Mouse (Mus musculus): ENCODE measurements around the gene Ski.

DNA sequence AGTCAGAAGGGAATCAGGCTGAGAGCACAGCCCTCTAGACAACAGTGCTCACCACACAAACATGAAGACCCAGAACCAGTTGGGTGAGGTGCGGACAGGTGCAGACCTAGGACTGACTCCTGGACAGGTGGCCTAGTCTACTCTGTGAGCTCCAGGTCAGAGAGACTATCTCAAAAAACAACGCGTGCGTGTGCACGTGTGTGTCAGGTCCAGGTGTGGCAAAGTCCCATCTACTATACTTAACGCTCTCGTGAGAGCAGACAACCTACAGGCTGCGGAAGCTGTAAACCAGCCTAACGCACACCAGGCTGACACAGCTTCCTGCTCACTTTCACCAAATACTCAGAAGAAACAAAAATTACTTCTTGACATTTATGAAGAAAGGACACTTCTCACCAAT is 27.2 kb downstream of the Ski start:
- no peak for TF ChIP-seq POLR2A (IDR thresholded peaks at IDR 0.05; ENCODE audit: borderline replicate concordance, extremely low read depth, low read depth, low read length)
- TF ChIP-seq CTCF (IDR thresholded peaks at IDR 0.05; ENCODE audit: insufficient read depth, low read length), result no peak

All from lung, adult 2 months (tissue).